Mouse (Mus musculus) fat pad, adult 2 months (tissue): ENCODE measurements around the gene Bms1.

Experiments
- DNase-seq: peaks from one replicate; pipeline ENCODE4 v3.0.0-alpha.2; 2011; ENCODE audit warnings: low read depth, low spot score; ENCODE audit errors: extremely low read depth

The Bms1 gene

GRCm38 (mm10) chr6:118419050-118419920 is at the start of gene Bms1:
TSS of gene Bms1 (minus strand) at chr6:118419474.
- peak; percentile 84 for DNase-seq

- DNase-seq = no peak
These were observed 42.9 kb upstream of the Bms1 start for GRCm38 (mm10) chr6:118462069-118462705.

- DNase-seq = no peak
These were observed 38.5 kb upstream of the Bms1 start for GRCm38 (mm10) chr6:118457726-118458125.

GRCm38 (mm10) chr6:118455042-118455631 is 35.9 kb upstream of the Bms1 start, which contains the start of gene Zfp248:
TSS of gene Zfp248 (minus strand) at chr6:118455528.
- no peak for DNase-seq

GRCm38 (mm10) chr6:118454452-118454851 is 35.2 kb upstream of the Bms1 start:
- DNase-seq = no peak

- DNase-seq = no peak
These were observed 12.2 kb upstream of the Bms1 start for GRCm38 (mm10) chr6:118431502-118431901.

GRCm38 (mm10) chr6:118426666-118427065 is 7.4 kb upstream of the Bms1 start:
- no peak for DNase-seq

- DNase-seq = no peak
These were observed 8.8 kb downstream of the Bms1 start for GRCm38 (mm10) chr6:118410428-118410827.

- DNase-seq = no peak
These were observed 10.8 kb downstream of the Bms1 start for GRCm38 (mm10) chr6:118408510-118408909.

GRCm38 (mm10) chr6:118406421-118406820 is 12.9 kb downstream of the Bms1 start:
- no peak for DNase-seq

- no peak for DNase-seq
These were observed 28.5 kb downstream of the Bms1 start for GRCm38 (mm10) chr6:118390746-118391145.

- no peak for DNase-seq
These were observed 33.3 kb downstream of the Bms1 start for GRCm38 (mm10) chr6:118385962-118386361.

- no peak for DNase-seq
These were observed 38.0 kb downstream of the Bms1 start for GRCm38 (mm10) chr6:118381234-118381633.

- DNase-seq = no peak
These were observed 38.6 kb downstream of the Bms1 start for GRCm38 (mm10) chr6:118380630-118381029.

- DNase-seq = no peak
These were observed 39.7 kb downstream of the Bms1 start for GRCm38 (mm10) chr6:118379451-118380167.

- DNase-seq = no peak
These were observed 41.7 kb downstream of the Bms1 start for GRCm38 (mm10) chr6:118377611-118378010.

GRCm38 (mm10) chr6:118376023-118376422 is 43.3 kb downstream of the Bms1 start:
- DNase-seq = no peak

GRCm38 (mm10) chr6:118375457-118375856 is 43.8 kb downstream of the Bms1 start:
- DNase-seq = no peak

GRCm38 (mm10) chr6:118375026-118375425 is 44.2 kb downstream of the Bms1 start:
- DNase-seq = no peak

GRCm38 (mm10) chr6:118373294-118373693 is 46.0 kb downstream of the Bms1 start:
- no peak for DNase-seq

GRCm38 (mm10) chr6:118372794-118373193 is 46.5 kb downstream of the Bms1 start:
- no peak for DNase-seq
